Mouse (Mus musculus) MEL-GATA-1-ER (cell line): ENCODE data around the gene Gm5447.

Experiments
- DNase-seq: peaks from one replicate; pipeline ENCODE4 v3.0.0-alpha.2; 2012; ENCODE audit warnings: low read depth; ENCODE audit errors: extremely low read depth

The Gm5447 gene

GRCm38 (mm10) chr13:30985598-30986466 lies 11.8 kb downstream of the Gm5447 start:
- DNase-seq = no peak

GRCm38 (mm10) chr13:30986934-30987455 lies 13.0 kb downstream of the Gm5447 start:
- DNase-seq = no peak

GRCm38 (mm10) chr13:30987686-30988085 lies 13.7 kb downstream of the Gm5447 start:
- no peak for DNase-seq

DNA sequence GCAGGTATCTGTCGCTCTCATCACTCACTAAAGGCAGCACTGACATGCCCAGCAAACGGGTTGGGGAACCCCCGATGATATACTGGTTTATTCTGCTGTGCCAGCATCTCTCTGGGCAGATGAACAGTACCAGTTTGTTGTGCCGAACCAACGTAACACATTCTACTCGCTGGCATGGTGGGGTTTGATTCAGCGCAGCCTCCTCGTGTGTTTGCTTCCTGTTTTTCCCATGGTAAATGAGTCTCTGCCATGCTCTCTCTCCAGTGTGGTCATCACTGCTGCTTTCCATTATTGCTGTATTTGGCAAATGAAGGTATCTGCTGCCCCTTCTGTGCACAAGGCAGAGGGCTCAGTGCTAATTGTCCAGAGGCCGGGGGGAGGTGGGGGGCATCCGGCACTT lies 15.7 kb downstream of the Gm5447 start:
- DNase-seq = no peak

GRCm38 (mm10) chr13:30990233-30990632 lies 16.2 kb downstream of the Gm5447 start:
- no peak for DNase-seq

GRCm38 (mm10) chr13:30993819-30994218 lies 19.8 kb downstream of the Gm5447 start:
- no peak for DNase-seq

- DNase-seq = no peak
These were observed 20.4 kb downstream of the Gm5447 start for GRCm38 (mm10) chr13:30994249-30994858.

DNA sequence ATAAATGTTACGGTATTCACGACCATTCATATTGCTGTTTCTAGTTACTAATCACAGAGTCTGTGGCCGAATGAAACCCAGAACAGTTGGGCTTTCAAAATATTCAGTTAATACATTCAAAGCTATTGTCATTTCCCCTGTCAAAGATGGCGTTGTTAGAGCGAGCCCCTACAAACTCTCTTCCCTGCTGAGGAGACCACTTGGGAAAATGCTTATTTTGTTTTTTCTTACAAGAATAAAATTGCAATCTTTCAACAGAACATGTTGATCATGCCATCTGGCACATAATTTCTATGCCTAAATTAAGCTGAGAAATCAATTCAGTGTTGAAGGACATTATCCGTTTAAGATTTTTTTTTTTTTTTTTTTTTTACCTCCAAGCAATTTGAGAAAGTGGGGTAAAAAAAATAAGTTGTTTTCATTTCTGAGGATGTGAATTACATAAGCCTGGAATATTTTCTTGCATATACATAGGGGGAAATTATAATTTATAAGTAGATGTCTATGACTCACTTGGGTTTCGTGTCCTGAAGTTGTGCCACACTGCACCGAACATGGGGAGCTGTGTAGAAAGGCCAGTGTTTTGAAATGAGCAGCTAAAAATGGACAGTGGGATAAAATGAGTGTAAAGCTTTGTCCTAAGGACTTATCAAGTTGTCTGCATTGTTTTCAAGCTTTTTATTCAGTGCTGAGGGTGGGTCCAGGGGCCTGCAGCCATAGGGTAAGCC lies 23.7 kb downstream of the Gm5447 start:
- DNase-seq = no peak

- DNase-seq = no peak
These were observed 25.8 kb downstream of the Gm5447 start for GRCm38 (mm10) chr13:30999799-31000198.

- no peak for DNase-seq
These were observed 30.5 kb downstream of the Gm5447 start for GRCm38 (mm10) chr13:31004458-31004857.

DNA sequence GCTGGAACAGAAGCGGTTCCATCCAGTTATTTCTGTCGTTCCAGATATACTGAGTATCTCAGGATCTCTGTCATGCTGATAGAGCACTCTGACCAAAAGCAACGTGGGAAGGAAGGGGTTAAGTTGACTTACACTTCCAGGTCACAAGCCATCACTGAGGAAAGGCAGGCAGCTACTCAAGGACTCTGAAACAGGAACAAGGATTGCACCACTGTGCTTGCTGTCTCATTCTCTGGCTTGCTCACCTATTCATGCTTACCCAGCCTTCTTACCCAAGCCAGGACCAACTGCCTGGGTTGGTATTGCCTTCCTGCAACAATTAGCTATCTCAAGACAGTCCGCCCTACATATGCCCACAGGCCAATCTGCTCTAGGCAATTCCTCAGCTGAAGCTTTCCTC lies 31.0 kb downstream of the Gm5447 start:
- DNase-seq = no peak

DNA sequence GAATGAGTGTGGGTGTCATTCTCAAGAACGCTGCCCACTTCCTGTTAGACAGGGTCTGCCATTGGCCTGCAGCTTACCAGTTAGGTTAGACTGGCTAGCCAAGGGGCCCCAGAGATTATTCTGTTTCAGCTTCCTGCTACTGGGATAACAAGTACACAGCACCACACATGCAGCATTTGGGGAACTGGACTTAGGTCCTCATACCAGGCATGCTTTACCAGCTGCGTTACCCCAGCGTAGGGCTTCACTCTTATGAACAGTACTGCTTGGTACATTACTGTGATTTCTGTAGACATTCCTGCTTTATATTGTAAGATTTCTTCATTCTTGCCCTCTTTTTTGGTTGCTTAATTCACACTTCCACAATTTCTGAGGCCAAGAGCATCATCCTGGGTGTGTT lies 43.5 kb downstream of the Gm5447 start:
- no peak for DNase-seq

GRCm38 (mm10) chr13:31021514-31021913 lies 47.5 kb downstream of the Gm5447 start:
- no peak for DNase-seq

- no peak for DNase-seq
These were observed 47.9 kb downstream of the Gm5447 start for GRCm38 (mm10) chr13:31021927-31022326.

DNA sequence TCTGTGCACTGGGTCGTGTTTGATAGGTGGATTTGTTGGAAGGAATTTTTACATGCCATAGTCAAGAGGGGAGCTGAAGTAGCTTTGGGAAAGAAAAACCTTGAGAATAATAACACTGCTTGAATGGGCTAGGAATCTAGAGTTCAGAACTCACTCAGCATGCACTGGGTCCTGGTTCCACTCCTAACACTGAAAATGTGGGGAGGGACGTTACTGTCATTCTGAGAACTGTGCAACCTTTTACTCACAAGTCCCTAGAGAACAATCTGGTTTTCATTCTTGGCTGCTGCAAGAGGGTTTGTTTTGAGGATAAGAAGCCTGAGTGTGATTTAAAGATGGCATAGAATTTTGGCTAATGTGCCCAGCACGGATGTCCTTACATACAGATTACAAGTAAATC lies 49.7 kb downstream of the Gm5447 start:
- no peak for DNase-seq
